Mouse (Mus musculus) liver, postnatal 0 days (tissue): ENCODE measurements at regions not wholly inside any gene's neighbourhood (a gene's known extent, or its start where the extent isn't known, plus 50 kb on each side); places are given as distances from the start of the nearest gene placed in this dataset.

Experiments
- CTCF ChIP-seq: sonication (generic); IDR thresholded peaks from 2 replicates; pipeline ENCODE4 v1.5.1; 2016; ENCODE audit warnings: antibody characterized with exemption, low read depth
- EP300 ChIP-seq: IDR thresholded peaks from 2 replicates; pipeline ENCODE4 v1.6.1; 2016; ENCODE audit warnings: antibody characterized with exemption, low read depth, mild to moderate bottlenecking

DNA sequence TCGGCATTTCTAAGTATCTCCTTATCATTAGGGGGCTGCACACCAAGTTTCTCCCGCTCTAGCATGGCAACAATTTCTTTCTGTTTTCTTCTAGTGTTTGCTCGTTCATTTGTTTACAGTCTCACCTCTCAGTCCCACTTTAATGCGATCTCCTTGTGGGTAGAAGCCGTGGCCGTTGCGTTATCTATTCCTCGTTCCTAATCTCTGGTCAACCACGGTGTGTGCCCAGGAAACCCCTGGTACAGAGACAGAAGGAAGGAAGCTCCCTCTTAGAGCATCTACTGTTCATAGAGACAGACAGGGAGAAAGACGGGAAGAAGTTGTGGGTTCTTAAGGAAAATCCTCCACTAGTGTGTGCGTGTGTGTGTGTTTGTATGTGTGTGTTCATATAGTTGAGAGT lies 110.9 kb upstream of the Klf3 start:
- TF ChIP-seq CTCF, result no peak
- peak; percentile 77; the same call in 1 of the 2 replicates for TF ChIP-seq EP300
